Mouse (Mus musculus) layer of hippocampus, postnatal 10 days (tissue): ENCODE data around the gene Nexmif. TPM values are rescaled to one million over a fixed set of nuclear protein-coding genes. Genes with fewer than 3 reads are reported as not detected.
"Not testable (repeated sequence)": the region's sequence is repeated elsewhere in the genome, so short reads cannot be mapped to it uniquely, and the experiment has no call there.

Source experiments
- DNase-seq, 2 experiments: peaks; one replicate each; pipeline ENCODE4 v3.0.0; 2021; ENCODE audit warnings: low spot score in 2 of 2
- long read RNA-seq: library from polyadenylated mRNA; stranded (forward); transcript quantifications from one replicate; pipeline ENCODE4 v2.0.0, GENCODE M21; 2023
- microRNA-seq, 2 experiments: library from miRNA; unstranded; fragments of <30 nt; microRNA quantifications; one replicate each; pipeline ENCODE4 v1.2.0; 2021
- total RNA-seq, 2 experiments: library from RNA; stranded (reverse); gene quantifications; 2 replicates each; pipeline ENCODE4 v1.2.3; 2021

Gene Nexmif
- total RNA-seq, result 10 to 100 TPM; 53.1 to 60.1 TPM
- long read RNA-seq, partial matches to known transcripts, result 0 of 2 reads
- long read RNA-seq, other reads (novel, unspliced or antisense), result 2 of 2 reads

DNA sequence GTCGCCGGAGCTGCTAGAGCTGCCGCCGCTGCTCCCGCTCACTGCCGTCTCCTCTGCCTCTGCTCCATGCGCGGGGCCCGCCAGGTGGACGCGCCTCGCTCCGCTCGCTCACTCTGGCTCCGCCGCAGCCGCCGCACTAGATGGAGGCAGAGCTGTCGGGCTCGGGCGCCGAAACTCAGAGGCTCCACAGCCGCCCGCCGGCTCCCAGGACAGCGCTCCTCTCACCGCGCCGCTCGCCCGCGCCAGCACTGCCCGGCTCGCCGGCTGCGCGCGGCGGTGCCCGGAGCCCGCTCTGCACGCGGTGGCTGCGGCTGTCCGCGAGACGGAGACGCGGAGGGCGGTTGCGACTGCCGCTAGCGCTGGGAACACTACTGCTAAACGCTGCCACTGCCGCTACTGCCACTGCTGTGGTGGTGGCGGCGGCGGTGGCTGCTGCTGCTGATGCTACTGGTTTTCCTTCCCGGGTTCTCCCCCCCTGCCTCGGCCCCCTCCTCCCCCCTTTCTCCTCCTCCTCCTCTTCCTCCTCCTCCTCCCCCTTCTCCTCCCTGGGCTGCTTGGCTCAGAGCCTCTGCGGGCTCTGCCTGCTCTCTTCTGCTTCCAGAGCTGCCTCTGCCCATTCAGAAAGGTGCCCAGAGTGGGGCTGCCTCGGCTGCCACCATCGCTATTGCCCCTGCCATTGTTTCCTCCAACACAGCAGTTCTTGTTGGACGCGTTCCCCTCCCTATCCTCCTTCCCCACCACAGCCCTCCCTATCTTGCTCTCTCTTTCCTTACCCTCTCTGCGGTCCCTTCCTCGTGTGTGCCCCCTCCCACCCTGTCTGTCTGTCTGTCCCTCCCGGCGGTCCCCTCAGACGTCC lies at the start of gene Nexmif:
Nexmif (minus strand) TSS at position 450 of the 856 bp plus-strand sequence.
- peak in 1 of 2 experiments; percentile 51 for DNase-seq

DNA sequence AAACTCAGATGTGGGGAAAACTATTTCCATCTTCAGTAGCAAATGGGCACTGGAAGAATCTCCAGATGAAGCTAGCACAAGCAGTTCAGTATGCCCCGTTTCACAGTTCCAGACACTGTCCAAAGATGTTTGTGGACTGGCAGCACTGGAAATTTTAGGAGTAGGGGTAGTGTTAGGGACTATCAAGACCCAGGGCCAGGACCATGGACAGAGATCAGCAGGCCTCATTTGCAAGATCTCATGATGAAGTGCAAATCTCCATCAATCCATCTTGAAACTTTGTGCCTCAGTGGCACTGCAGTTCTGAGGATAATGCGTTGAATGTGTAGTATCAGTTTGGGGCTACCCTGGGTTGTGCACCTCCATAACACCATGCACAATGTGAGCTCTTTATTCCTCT lies 7.7 kb upstream of the Nexmif start:
- no peak for DNase-seq

DNA sequence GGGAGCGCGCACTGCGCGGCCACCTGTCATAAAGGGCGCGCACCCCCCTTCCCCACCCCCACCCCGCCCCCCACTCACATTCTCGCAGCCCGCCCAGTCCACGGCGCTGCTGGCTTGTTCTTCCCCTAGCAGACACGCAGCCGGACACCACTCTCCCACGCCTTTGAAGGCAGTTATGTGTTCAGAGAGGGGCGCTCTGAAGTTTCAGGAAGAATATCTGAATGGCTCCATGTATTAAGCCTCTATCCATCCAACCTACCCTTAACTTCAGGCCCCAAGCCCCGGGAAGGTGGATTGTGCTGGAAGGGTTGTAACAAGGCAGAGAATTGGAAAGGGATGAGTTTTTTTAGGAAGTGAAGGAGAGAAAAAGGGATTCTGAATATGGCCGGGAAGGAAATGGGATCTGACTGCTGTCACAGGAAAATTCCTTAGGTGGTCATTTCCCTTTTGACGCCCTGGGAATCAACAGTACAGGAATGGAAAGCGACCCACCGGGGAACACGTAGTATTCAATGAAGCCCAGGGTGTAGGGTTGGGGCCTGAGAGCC lies 681 bp upstream of the Nexmif start:
- DNase-seq, result peak in 1 of 2 experiments; percentile 40

DNA sequence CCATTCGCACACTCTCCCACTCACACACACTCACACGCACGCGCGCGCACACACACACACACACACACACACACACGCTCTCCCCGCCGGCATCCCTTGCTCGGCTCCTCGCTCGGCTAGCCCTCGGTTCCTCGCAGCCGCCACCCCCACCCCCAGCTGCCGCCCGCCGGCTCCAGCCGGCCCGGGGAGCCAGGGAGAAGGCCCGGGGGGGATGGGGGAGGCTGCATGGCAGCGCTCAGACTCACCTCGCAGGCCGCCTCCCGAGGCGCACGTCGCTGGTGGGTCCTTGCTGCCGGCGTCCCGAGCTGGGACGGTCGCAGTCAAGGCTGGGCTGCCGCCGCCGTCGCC lies 623 bp downstream of the Nexmif start:
- DNase-seq, result peak in 1 of 2 experiments; percentile 62

DNA sequence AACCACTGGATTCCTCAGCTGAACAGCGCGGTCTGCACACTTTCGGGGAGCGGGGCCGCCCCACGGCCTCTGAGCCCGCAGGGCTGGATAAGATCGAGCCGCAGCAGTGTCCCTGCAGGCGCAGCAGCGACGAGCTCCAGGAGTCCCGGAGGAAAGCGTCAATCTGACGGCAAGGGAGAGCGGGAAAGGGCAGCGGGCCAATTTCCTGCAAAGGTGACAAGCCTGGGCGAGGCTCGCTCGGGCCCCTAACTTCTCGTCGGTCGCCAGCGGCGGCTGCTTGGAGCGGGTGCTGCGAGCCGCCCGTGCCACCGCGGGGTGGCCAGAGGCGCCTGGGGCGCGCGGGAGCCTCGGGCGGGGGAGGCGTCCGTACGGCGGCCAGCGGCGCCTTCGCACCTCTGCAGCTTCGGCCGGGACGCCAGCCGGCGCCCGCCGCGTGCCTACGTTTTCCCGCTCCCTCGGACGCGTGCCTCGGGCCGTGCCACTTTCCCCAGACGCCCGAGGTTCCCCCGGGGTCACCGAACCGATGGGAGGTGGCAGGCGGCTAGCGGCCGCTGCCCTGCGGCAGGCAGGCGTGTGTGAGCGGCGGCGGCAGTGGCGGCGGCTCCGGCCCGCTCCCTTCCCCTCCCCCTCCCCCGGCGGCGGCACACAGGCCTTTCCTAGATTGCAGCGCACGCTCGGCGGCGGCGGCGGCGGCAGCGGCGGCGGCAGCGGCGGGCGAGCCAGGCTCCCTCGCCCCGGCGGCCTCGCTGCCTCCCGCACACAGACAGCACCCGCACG lies 1.2 kb downstream of the Nexmif start:
- peak; percentile 39 to 41 for DNase-seq

DNA sequence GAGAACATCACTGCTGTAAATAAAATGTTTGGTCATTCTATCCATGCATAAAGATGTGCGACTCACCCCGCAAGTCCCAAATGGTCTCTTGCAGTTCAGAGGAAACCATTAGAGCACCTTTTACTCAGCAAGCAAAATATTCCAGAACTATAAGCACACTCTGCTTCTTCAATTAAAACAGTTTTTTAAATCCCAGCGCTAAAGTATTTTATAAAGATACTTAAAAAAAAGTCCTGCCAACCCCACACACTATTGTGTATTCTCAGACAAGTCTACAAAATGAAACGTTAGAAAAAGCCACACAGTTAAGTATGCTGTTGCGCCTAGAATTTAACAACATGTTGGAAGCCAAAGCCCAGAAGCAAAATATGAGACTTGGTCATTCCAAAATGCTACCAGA lies 1.9 kb downstream of the Nexmif start:
- DNase-seq, result no peak

DNA sequence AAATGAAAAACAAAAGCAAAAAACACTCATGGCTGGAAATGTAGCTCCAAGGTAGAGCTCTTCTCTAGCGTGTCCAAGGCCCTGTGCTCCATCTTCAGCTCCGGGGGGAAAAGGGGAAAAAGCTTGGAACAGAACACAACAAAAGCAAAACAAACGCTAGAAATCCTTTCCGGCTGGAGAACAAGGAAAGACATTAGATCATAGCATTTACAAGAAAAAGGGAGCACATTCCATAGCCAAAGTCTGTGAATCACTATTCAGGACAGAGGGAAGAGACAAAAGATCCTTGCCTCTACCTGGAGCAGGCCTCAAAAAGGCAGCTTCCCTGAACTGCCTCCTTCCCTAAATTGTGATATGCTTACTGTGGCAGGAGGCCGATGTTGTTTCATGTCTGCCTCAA lies 4.4 kb downstream of the Nexmif start:
- DNase-seq, result no peak

DNA sequence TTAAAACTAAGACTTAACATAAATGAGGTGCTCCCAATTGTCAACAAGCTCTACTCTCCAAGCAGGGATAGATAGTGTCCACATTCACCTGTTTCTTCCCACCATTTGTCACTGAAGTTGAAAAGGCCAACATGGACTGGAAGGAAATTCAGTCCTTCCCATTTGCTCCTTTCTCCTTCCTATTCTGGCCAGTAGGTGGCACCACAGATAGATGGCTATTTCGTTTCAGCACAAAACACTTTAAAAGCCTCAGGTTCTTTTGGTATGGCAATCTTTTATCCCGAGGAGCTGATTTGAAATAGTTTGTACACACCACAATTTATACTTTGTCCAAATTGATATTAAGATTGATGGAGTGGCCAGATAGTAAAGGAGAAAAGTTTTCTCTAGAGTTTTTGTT lies 21.7 kb downstream of the Nexmif start:
- DNase-seq, result peak; percentile 24 to 45

DNA sequence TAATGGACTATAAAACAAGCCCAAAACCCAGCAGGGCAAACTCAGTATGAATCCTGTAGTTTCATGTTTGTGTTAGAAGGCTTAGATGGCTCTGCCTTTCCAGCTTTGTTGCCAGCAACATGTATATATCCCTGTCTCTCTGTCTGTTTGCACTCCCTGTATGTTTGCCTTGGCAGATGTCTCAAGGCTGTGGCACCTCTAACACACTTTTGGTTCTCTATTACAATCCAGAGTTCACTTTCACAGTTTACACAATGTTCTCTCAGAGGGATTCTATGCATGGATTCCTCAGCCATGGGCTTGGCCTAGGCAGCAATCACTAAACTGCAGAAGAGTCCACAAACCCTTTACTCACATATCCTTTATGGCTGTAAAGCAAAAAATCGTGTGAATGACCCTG lies 50.9 kb downstream of the Nexmif start:
- DNase-seq, result no peak

DNA sequence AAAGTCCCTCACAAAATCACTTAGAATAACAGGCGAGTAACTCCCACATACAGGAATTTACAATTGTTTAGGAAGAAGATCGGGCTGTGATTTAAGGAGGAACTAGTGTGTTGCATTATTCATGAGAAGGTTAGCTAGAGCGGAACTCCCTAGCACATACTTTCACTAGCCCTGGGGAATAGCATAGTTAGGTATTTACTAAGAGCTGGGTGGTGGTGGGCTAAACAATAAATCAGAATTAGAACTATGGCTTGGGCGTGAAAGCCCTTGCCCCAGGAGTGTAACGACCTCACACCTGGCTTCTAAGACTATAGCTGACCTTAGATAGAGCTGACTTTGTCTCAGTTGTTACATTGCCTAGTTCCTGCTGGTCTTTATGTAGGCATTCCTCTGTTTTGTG lies 85.7 kb downstream of the Nexmif start:
- not testable (repeated sequence) for DNase-seq

DNA sequence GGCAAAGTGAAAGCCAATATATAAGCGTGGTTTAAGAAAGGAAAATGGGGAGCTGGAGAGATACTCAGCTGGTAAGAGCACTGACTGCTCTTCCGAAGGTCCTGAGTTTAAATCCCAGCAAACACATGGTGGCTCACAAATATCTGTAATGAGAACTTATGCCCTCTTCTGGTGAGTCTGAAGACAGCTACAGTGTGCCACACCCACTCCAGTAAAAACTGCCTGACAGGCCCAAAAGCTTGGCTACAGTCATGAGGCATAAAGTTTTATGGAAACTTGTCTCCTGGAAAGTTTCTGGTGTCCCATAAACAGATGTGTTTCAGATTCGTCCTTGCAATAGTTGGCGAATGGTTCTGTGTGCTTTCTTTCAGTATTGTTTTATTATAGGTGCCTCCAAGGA lies 86.4 kb downstream of the Nexmif start:
- DNase-seq, result no peak

DNA sequence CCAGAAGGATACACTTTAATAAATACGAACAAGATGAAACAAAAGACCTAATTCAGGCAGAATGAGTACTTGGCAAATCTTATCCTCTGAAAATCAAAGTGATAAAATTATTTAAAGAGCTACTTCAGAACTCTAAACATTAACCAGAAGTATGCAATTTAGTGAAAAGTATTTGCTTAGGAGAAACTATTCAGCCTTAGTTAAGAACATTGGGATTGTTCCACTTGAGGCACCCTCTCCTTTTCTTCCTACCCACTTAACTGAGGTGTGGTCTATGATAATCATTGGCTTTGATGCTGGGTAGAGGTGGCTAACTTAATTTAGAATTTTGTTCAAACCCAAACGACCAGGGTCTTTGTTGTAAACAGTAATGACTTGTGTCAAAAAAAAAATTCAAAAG lies 146.1 kb downstream of the Nexmif start:
- no peak for DNase-seq

DNA sequence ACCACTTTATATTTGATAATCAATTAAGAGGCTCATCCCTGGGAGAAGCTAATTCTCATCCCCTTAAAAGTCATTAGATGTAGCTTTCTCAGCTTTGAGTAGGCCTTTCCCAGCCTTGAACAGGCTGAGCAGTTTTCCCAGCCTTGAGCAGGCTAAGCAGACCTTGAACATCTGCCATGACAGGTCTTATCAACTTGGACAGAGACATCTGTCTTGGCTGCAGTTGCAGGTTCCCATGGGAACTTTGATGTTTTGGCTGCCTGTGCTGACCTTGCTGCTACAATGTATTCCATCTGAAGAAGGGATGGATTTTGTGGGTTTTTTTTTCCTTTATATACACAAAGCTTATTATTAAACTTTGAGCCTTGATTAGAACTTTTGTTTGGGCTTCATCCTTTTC lies 160.7 kb downstream of the Nexmif start:
- DNase-seq, result no peak

DNA sequence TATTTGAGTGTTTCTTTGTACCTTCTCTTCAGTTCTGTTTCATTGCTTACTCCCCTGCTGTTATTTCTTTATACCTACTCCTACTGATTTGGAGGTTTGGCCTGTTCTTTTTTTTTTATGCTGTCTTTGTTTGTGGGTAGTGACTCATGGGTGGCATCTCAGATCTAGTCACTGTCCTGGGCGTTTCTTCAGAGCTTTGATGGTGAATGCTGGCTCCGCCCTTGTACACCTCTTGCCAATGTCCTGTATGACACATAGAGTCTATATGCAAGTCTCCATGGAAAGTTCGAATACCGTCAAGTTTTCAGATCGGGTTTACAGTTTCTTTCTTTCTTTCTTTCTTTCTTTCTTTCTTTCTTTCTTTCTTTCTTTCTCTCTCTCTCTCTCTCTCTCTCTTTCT lies 167.1 kb downstream of the Nexmif start:
- DNase-seq, result no peak

DNA sequence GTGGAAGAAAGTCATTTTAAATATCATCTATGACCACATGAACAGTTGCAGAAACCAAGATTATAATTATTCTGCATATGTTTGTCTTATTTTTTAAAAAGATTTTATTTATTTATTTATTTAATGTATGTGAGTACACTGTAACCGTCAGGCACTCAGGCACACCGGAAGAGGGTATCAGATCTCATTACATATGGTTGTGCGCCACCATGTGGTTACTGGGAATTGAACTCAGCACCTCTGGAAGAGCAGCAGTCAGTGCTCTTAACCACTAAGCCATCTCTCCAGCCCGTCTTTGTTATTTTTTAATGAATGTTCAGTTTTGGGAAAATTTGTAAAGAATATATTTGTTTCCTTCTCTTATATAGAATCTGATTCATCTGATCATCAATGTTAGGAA lies 168.2 kb downstream of the Nexmif start:
- peak in 1 of 2 experiments; percentile 13 for DNase-seq

Small RNA genes within 50 kb of the gene (microRNA-seq; reads per million reads assigned to microRNA genes)
- gene Gm24993 (0 reads per million in 2 experiments), gene Mir672 (956 to 1,281 reads per million in 2 experiments)

Other genes with a start within 250 kb of the Nexmif start
- 10 to 100 TPM; 48.6 to 53.6 TPM for gene Rlim, start 219.9 kb downstream of the Nexmif start, total RNA-seq
- 10 to 100 TPM; 18.8 to 20.2 TPM for gene Abcb7, start 212.7 kb upstream of the Nexmif start, total RNA-seq